8 mouse cellular contexts compared by ENCODE assay signal in genomic region chr9:53818760-53819159, GRCm38 (mm10). TPM values are rescaled to one million over a fixed set of nuclear protein-coding genes. Genes with fewer than 3 reads are reported as not detected.
A peak's percentile ranks its signal among the peaks of the same experiment; 100 is the strongest.
DNase-seq lines count a peak whose midpoint lies in the region; ATAC-seq lines count a peak whose summit lies in the region.

No protein-coding gene starts in this region.

- intact Hi-C loops in heart, postnatal 14 days (cut with DNase I) = loop anchor here (10.0 kb wide), 1 partner anchor 64 kb away; no protein-coding TSS in a partner anchor
- intact Hi-C loops in left cerebral cortex, postnatal 4 days (cut with DNase I) = no loop called here

- no peak overlapping the region for H3K9ac ChIP-seq in liver, embryonic 12.5 days

- no peak overlapping the region for H3K27ac ChIP-seq in liver, embryonic 12.5 days

- no peak for ATAC-seq in liver, embryonic 12.5 days

- WGBS in liver, embryonic 12.5 days (ENCODE audit: insufficient replicate concordance) = 14% methylated on average over 4 of the region's 4 CpGs

- no peaks in the 10 kb centered on the region for H3K9me3 ChIP-seq in liver, embryonic 12.5 days (replicated peaks)

- no peaks in the 10 kb centered on the region for H3K4me1 ChIP-seq in liver, embryonic 12.5 days

- DNase-seq in liver (peak; percentile 53), NIH3T3 (ENCODE audit: low read depth) (peak; percentile 62)
- DNase-seq in cerebellum, adult 9-10 months = peak; percentile 24
- DNase-seq in heart, postnatal 14 days = peak; percentile 53 to 67
- DNase-seq in left cerebral cortex, postnatal 4 days = peak; percentile 67
- peak; percentile 76 for DNase-seq in retina, embryonic 14.5 days (ENCODE audit: low spot score)
- peak; percentile 91 for DNase-seq in thymus, postnatal 4 days

- H3K27me3 ChIP-seq in liver, embryonic 12.5 days (replicated peaks) = no peaks in the 10 kb centered on the region

- H3K4me2 ChIP-seq in liver, embryonic 12.5 days = no peak overlapping the region

- no peaks in the 10 kb centered on the region for H3K36me3 ChIP-seq in liver, embryonic 12.5 days

- H3K4me3 ChIP-seq in liver, embryonic 12.5 days = no peak overlapping the region

RNA-seq across cellular contexts. Expression of gene Sln, which starts 31.2 kb away (rescaled TPM):
- 0.15 and 0.49 TPM in 2 replicates for polyA plus RNA-seq in liver, embryonic 12.5 days (2016; fragmentation: Nextera tagmentation; extraction: Ambion mirVana)
- 10 to 100 TPM; 25.4 to 57.3 TPM for total RNA-seq in heart, postnatal 14 days (2021)
- total RNA-seq in left cerebral cortex, postnatal 4 days (2021) = not detected

RNA-seq across cellular contexts. Expression of gene Slc35f2, which starts 47.4 kb away (rescaled TPM):
- polyA plus RNA-seq in liver, embryonic 12.5 days (2016; fragmentation: Nextera tagmentation; extraction: Ambion mirVana) = 0.52 and 0.67 TPM in 2 replicates
- under 1 TPM; 0.12 to 0.41 TPM for total RNA-seq in heart, postnatal 14 days (2021)
- total RNA-seq in left cerebral cortex, postnatal 4 days (2021) = 10 to 100 TPM; 13.1 to 14.1 TPM

Comparison
In these comparisons a context has a peak if more than half of its experiments do, and no peak if none do; other contexts are left out.
1. DNase-seq: peak in every context shown above with its lines; median percentile 91 in thymus, postnatal 4 days; 76 in retina, embryonic 14.5 days; 67 in left cerebral cortex, postnatal 4 days; 62 in NIH3T3; 60 in heart, postnatal 14 days; 53 in liver; 24 in cerebellum, adult 9-10 months.
2. RNA of gene Sln, which starts 31.2 kb away (total RNA-seq): 25.4 to 57.3 TPM in heart, postnatal 14 days; not detected in left cerebral cortex, postnatal 4 days; every median in the first group is over 10 times any median in the second.
3. RNA of gene Slc35f2, which starts 47.4 kb away (total RNA-seq): 13.1 to 14.1 TPM in left cerebral cortex, postnatal 4 days; 0.12 to 0.41 TPM in heart, postnatal 14 days; every median in the first group is over 10 times any median in the second.